Mouse (Mus musculus) activated CD4-positive, CD25-positive, alpha-beta regulatory T cell, adult 9 weeks (primary cell): ENCODE data around the gene Obox5. TPM values are rescaled to one million over a fixed set of nuclear protein-coding genes. Genes with fewer than 3 reads are reported as not detected.

Source experiments
- polyA plus RNA-seq: library from polyadenylated mRNA; unstranded; fragments of 100-300 nt; shearing (Covaris generic); gene quantifications from one replicate; pipeline ENCODE4 v1.2.1, GENCODE M21; 2017

Obox5 gene
- not detected for polyA plus RNA-seq

GRCm38 (mm10) chr7:15749831-15750230 is at the start of gene Obox5:
Gene Obox5 (plus strand): TSS chr7:15750131.

Other genes starting within 250 kb of the Obox5 start
- not detected for gene Obox3, start 110.2 kb upstream of the Obox5 start, polyA plus RNA-seq
- not detected for gene Obox6, start 89.5 kb downstream of the Obox5 start, polyA plus RNA-seq
- not detected for gene Crx, start 129.8 kb downstream of the Obox5 start, polyA plus RNA-seq
- gene Crxos, start 132.5 kb downstream of the Obox5 start, polyA plus RNA-seq: not detected
- 584 TPM for gene Selenow, start 172.3 kb downstream of the Obox5 start, polyA plus RNA-seq
- gene Nop53, start 195.9 kb downstream of the Obox5 start, polyA plus RNA-seq: 391 TPM
- gene Ehd2, start 217.4 kb downstream of the Obox5 start, polyA plus RNA-seq: 0.09 TPM